Mouse (Mus musculus): ENCODE data around the gene Grk5.

DNA sequence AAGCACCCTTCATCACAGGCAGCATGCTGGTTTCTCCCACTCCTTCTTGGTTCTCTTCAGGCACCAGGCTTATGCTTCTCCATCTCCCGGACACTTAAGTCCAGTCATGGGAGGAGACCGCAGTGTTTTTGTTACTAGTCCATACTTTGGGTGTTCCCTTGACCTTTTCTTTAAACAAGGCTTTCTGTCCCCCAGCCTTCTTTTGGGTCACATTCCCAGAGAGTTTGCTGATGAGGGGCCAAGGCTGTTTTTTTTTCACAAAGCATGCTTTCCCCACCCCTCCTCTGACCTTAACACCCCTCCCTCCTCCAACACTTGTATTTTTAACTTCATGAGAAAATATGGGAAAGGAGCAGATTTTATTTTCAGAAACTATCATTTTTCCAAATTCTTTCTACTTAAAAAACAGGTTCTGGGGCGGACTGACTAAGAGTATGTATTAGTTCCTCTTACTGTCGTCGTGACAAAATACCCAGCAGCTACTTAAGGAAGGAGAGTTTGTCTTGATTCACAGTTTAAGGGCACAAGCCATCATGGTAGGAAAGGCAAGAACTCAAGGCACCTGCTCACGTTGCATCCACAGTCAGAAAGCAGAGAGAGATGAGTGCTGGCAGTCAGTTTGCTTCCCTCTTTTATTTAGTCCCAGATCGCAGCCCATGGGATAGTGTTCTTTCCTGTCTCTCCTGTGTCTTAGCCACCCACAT is 73.0 kb downstream of the Grk5 start:
- TF ChIP-seq EP300 (IDR thresholded peaks at IDR 0.05; ENCODE audit: low read depth): no peak
- TF ChIP-seq CTCF (IDR thresholded peaks at IDR 0.05; ENCODE audit: low read depth): no peak

Data from liver, embryonic 14.5 days (tissue).